Mouse (Mus musculus) midbrain, embryonic 12.5 days (tissue): Measurements from ENCODE around the gene Tsg101. TPM values are rescaled to one million over a fixed set of nuclear protein-coding genes. Genes with fewer than 3 reads are reported as not detected.
"Not testable (repeated sequence)": the region's sequence is repeated elsewhere in the genome, so short reads cannot be mapped to it uniquely, and the experiment has no call there.

Experiments used
- ATAC-seq: fragments of 200-750 bp; cut with Nextera tagmentation; 2 replicates; pipeline ENCODE4 v1.8.0; 2017; ENCODE audit warnings: low read depth, moderate TSS enrichment, moderate library complexity; ENCODE audit not compliant: low FRiP score
- H3K27ac ChIP-seq: fragments of 300-500 bp; sonication (generic); replicated peaks from 2 replicates; pipeline ENCODE4 v1.5.1; 2016; ENCODE audit warnings: mild to moderate bottlenecking
- H3K27me3 ChIP-seq: fragments of 300-500 bp; sonication (generic); 2 replicates; pipeline ENCODE4 v1.6.1; 2016; ENCODE audit warnings: mild to moderate bottlenecking
- H3K36me3 ChIP-seq: fragments of 300-500 bp; sonication (generic); 2 replicates; pipeline ENCODE4 v1.6.1; 2016
- H3K4me1 ChIP-seq: fragments of 300-500 bp; sonication (generic); 2 replicates; pipeline ENCODE4 v1.6.1; 2016
- H3K4me2 ChIP-seq: fragments of 300-500 bp; sonication (generic); replicated peaks from 2 replicates; pipeline ENCODE4 v1.6.1; 2016; ENCODE audit warnings: mild to moderate bottlenecking, moderate library complexity
- H3K4me3 ChIP-seq: fragments of 300-500 bp; sonication (generic); 2 replicates; pipeline ENCODE4 v1.5.1; 2016; ENCODE audit warnings: mild to moderate bottlenecking
- H3K9ac ChIP-seq: fragments of 300-500 bp; sonication (generic); replicated peaks from 2 replicates; pipeline ENCODE4 v1.6.1; 2016; ENCODE audit warnings: mild to moderate bottlenecking, moderate library complexity
- H3K9me3 ChIP-seq: fragments of 300-500 bp; sonication (generic); 2 replicates; pipeline ENCODE4 v1.6.1; 2016; ENCODE audit warnings: mild to moderate bottlenecking
- WGBS: fragments of 180-500 bp; shearing (Covaris S2); methylation state at CpG from one replicate; pipeline ENCODE4 v1.1.7; 2016; 5-methylcytosine and 5-hydroxymethylcytosine counted together
- polyA plus RNA-seq: library from polyadenylated mRNA; unstranded; fragments of >200 nt; fragmentation: Nextera tagmentation; extraction: Ambion mirVana; gene quantifications from 2 replicates; pipeline ENCODE4 v1.2.1, GENCODE M21; 2016

Tsg101 gene
- polyA plus RNA-seq, 1 experiment from 2014 or later = 322 TPM

GRCm38 (mm10) chr7:46922075-46922474, 2.3 kb upstream of the Tsg101 start:
- H3K9ac ChIP-seq = no peak overlapping the region
- peaks cover 14% of the 10 kb centered on the region for H3K4me1 ChIP-seq
- no peaks in the 10 kb centered on the region for H3K9me3 ChIP-seq
- no peak for ATAC-seq
- H3K27ac ChIP-seq = no peak overlapping the region
- no peaks in the 10 kb centered on the region for H3K27me3 ChIP-seq
- H3K4me2 ChIP-seq = no peak overlapping the region
- 93% methylated on average over 4 of the region's 4 CpGs for WGBS
- no peak overlapping the region for H3K4me3 ChIP-seq
- H3K36me3 ChIP-seq = peaks cover 6% of the 10 kb centered on the region; the same call in 1 of the 2 replicates

- peak overlapping the region; percentile 92 for H3K4me3 ChIP-seq
- peak overlapping the region; percentile 94 for H3K9ac ChIP-seq
- H3K36me3 ChIP-seq = peaks cover 13% of the 10 kb centered on the region
- no peaks in the 10 kb centered on the region for H3K9me3 ChIP-seq
- 18% methylated on average over 13 of the region's 13 CpGs for WGBS
- peak overlapping the region; percentile 66 for H3K4me2 ChIP-seq
- no peaks in the 10 kb centered on the region for H3K27me3 ChIP-seq
- ATAC-seq = no peak
- H3K27ac ChIP-seq = 0 out of 2 replicates have a peak overlapping the region, but pooled peaks have one; percentile 92
- H3K4me1 ChIP-seq = peaks cover 18% of the 10 kb centered on the region
Observed at GRCm38 (mm10) chr7:46918678-46919371, 944 bp downstream of the Tsg101 start.

GRCm38 (mm10) chr7:46916376-46916775, 3.4 kb downstream of the Tsg101 start:
- no peak overlapping the region for H3K27ac ChIP-seq
- H3K4me2 ChIP-seq = no peak overlapping the region
- no peak overlapping the region for H3K4me3 ChIP-seq
- peaks cover 35% of the 10 kb centered on the region for H3K36me3 ChIP-seq
- 96% methylated on average over 3 of the region's 3 CpGs for WGBS
- no peaks in the 10 kb centered on the region for H3K27me3 ChIP-seq
- no peaks in the 10 kb centered on the region for H3K9me3 ChIP-seq
- peaks cover 18% of the 10 kb centered on the region for H3K4me1 ChIP-seq
- no peak for ATAC-seq
- no peak overlapping the region for H3K9ac ChIP-seq

- no peak for ATAC-seq
- no peak overlapping the region for H3K4me3 ChIP-seq
- no peak overlapping the region for H3K27ac ChIP-seq
- H3K9ac ChIP-seq = no peak overlapping the region
- no peak overlapping the region for H3K4me2 ChIP-seq
- H3K9me3 ChIP-seq = no peaks in the 10 kb centered on the region
- peaks cover 77% of the 10 kb centered on the region for H3K36me3 ChIP-seq
- 95% methylated on average over 3 of the region's 3 CpGs for WGBS
- H3K27me3 ChIP-seq = no peaks in the 10 kb centered on the region
- 0 out of 2 replicates have a peak, but pooled peaks cover 1% of the 10 kb centered on the region for H3K4me1 ChIP-seq
Observed at GRCm38 (mm10) chr7:46911250-46911649, 8.5 kb downstream of the Tsg101 start.

- no peak for ATAC-seq
- 92% methylated on average over 3 of the region's 3 CpGs for WGBS
- Histone ChIP-seq H3K4me2 (no peak overlapping the region), H3K27me3 (no peaks in the 10 kb centered on the region), H3K4me1 (no peaks in the 10 kb centered on the region), H3K9me3 (no peaks in the 10 kb centered on the region), H3K36me3 (peaks cover 85% of the 10 kb centered on the region), H3K9ac (no peak overlapping the region), H3K27ac (no peak overlapping the region), H3K4me3 (no peak overlapping the region)
Observed at GRCm38 (mm10) chr7:46899343-46899742, 20.4 kb downstream of the Tsg101 start.

- H3K4me3 ChIP-seq = no peak overlapping the region
- ATAC-seq = no peak
- H3K9me3 ChIP-seq = no peaks in the 10 kb centered on the region
- no peaks in the 10 kb centered on the region for H3K27me3 ChIP-seq
- 93% methylated on average over 3 of the region's 3 CpGs for WGBS
- no peaks in the 10 kb centered on the region for H3K4me1 ChIP-seq
- no peak overlapping the region for H3K4me2 ChIP-seq
- no peak overlapping the region for H3K9ac ChIP-seq
- peaks cover 92% of the 10 kb centered on the region for H3K36me3 ChIP-seq
- H3K27ac ChIP-seq = no peak overlapping the region
Observed at GRCm38 (mm10) chr7:46895511-46895910, 24.3 kb downstream of the Tsg101 start.

GRCm38 (mm10) chr7:46883304-46883703, 36.5 kb downstream of the Tsg101 start:
- Histone ChIP-seq H3K27ac (no peak overlapping the region), H3K9me3 (no peaks in the 10 kb centered on the region), H3K36me3 (peaks cover 36% of the 10 kb centered on the region), H3K4me1 (no peaks in the 10 kb centered on the region), H3K27me3 (no peaks in the 10 kb centered on the region), H3K4me2 (no peak overlapping the region), H3K9ac (no peak overlapping the region), H3K4me3 (no peak overlapping the region)
- ATAC-seq = no peak
- WGBS = 84% methylated on average over 3 of the region's 3 CpGs

GRCm38 (mm10) chr7:46881941-46882340, 37.8 kb downstream of the Tsg101 start:
- not testable (repeated sequence) for H3K27me3 ChIP-seq, H3K27ac ChIP-seq, ATAC-seq, H3K4me3 ChIP-seq, H3K9ac ChIP-seq, H3K4me2 ChIP-seq, H3K4me1 ChIP-seq, H3K9me3 ChIP-seq
- WGBS = 84% methylated on average over 8 of the region's 8 CpGs
- peaks cover 22% of the 10 kb centered on the region for H3K36me3 ChIP-seq

GRCm38 (mm10) chr7:46880992-46881391, 38.8 kb downstream of the Tsg101 start:
- whole genome bisulfite sequencing = 90% methylated on average over 2 of the region's 2 CpGs
- H3K4me2 ChIP-seq = no peak overlapping the region
- no peak for ATAC-seq

GRCm38 (mm10) chr7:46879851-46880250, 39.9 kb downstream of the Tsg101 start:
- ATAC-seq = no peak
- 98% methylated on average over 5 of the region's 5 CpGs for WGBS
- H3K4me1 ChIP-seq = no peaks in the 10 kb centered on the region

More at GRCm38 (mm10) chr7:46880992-46881391, 38.8 kb downstream of the Tsg101 start:
- no peaks in the 10 kb centered on the region for H3K27me3 ChIP-seq
- H3K27ac ChIP-seq = no peak overlapping the region
- H3K4me3 ChIP-seq = no peak overlapping the region
- no peaks in the 10 kb centered on the region for H3K4me1 ChIP-seq
- peaks cover 13% of the 10 kb centered on the region for H3K36me3 ChIP-seq
- no peaks in the 10 kb centered on the region for H3K9me3 ChIP-seq
- no peak overlapping the region for H3K9ac ChIP-seq

GRCm38 (mm10) chr7:46877255-46877654, 42.5 kb downstream of the Tsg101 start:
- no peaks in the 10 kb centered on the region for H3K4me1 ChIP-seq
- H3K27ac ChIP-seq = no peak overlapping the region
- H3K4me2 ChIP-seq = no peak overlapping the region
- no peak overlapping the region for H3K4me3 ChIP-seq
- WGBS = 86% methylated on average over 6 of the region's 6 CpGs
- no peak overlapping the region for H3K9ac ChIP-seq
- no peaks in the 10 kb centered on the region for H3K36me3 ChIP-seq
- no peaks in the 10 kb centered on the region for H3K9me3 ChIP-seq
- H3K27me3 ChIP-seq = no peaks in the 10 kb centered on the region
- ATAC-seq = no peak

More at GRCm38 (mm10) chr7:46879851-46880250, 39.9 kb downstream of the Tsg101 start:
- no peak overlapping the region for H3K4me2 ChIP-seq
- H3K9me3 ChIP-seq = no peaks in the 10 kb centered on the region
- no peak overlapping the region for H3K9ac ChIP-seq
- H3K36me3 ChIP-seq = peaks cover 2% of the 10 kb centered on the region
- H3K4me3 ChIP-seq = no peak overlapping the region
- no peak overlapping the region for H3K27ac ChIP-seq
- H3K27me3 ChIP-seq = no peaks in the 10 kb centered on the region

- no peak for ATAC-seq
- WGBS = 80% methylated on average over 4 of the region's 4 CpGs
- no peak overlapping the region for H3K27ac ChIP-seq
Observed at GRCm38 (mm10) chr7:46876841-46877240, 42.9 kb downstream of the Tsg101 start.

GRCm38 (mm10) chr7:46871988-46872387, 47.8 kb downstream of the Tsg101 start:
- ATAC-seq = no peak
- Histone ChIP-seq H3K4me1 (no peaks in the 10 kb centered on the region), H3K9me3 (no peaks in the 10 kb centered on the region), H3K27me3 (no peaks in the 10 kb centered on the region), H3K4me3 (no peak overlapping the region), H3K4me2 (no peak overlapping the region), H3K9ac (no peak overlapping the region), H3K27ac (no peak overlapping the region), H3K36me3 (no peaks in the 10 kb centered on the region)
- 78% methylated on average over 4 of the region's 4 CpGs for WGBS

More at GRCm38 (mm10) chr7:46876841-46877240, 42.9 kb downstream of the Tsg101 start:
- Histone ChIP-seq H3K4me2 (no peak overlapping the region), H3K4me1 (no peaks in the 10 kb centered on the region), H3K9me3 (no peaks in the 10 kb centered on the region), H3K9ac (no peak overlapping the region), H3K4me3 (no peak overlapping the region), H3K27me3 (no peaks in the 10 kb centered on the region), H3K36me3 (no peaks in the 10 kb centered on the region)
